Mouse (Mus musculus) left cerebral cortex, adult 11 months (tissue): Measurements from ENCODE around the gene H2al2c.
"Not testable (repeated sequence)": the region's sequence is repeated elsewhere in the genome, so short reads cannot be mapped to it uniquely, and the experiment has no call there.

Experiments used
- DNase-seq: peaks from one replicate; pipeline ENCODE4 v3.0.0; 2022; ENCODE audit warnings: low spot score

H2al2c gene

DNA sequence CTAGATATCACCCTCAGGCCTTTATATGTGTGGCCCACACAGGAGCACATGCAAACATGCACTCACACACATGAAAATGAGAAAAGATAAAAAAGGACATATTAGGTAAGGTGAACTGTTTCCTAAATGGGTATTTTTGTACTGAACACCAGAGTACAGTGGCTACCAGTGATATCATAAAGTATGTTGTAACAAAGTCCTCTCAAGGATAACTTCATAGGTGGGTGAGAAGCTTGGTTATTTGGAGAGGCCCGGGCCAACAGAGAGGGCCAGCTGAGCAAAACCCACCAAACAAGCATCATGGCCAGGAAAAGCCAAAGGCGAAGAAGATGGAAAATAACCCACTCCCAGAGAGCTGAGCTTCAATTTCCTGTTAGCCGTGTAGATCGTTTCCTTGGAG lies at the start of gene H2al2c:
Gene H2al2c (plus strand): TSS at position 301 of the 400 bp plus-strand sequence.
- DNase-seq, result not testable (repeated sequence)
